Mouse (Mus musculus): ENCODE data around the gene Nfe2l3.
A peak's percentile ranks its signal among the peaks of the same experiment; 100 is the strongest.
"Not testable (repeated sequence)": the region's sequence is repeated elsewhere in the genome, so short reads cannot be mapped to it uniquely, and the experiment has no call there.

Gene Nfe2l3

GRCm38 (mm10) chr6:51452927-51453503, 20.5 kb downstream of the Nfe2l3 start:
- no peak for DNase-seq

- no peak for DNase-seq
Measured at GRCm38 (mm10) chr6:51454949-51455348, 22.5 kb downstream of the Nfe2l3 start.

DNA sequence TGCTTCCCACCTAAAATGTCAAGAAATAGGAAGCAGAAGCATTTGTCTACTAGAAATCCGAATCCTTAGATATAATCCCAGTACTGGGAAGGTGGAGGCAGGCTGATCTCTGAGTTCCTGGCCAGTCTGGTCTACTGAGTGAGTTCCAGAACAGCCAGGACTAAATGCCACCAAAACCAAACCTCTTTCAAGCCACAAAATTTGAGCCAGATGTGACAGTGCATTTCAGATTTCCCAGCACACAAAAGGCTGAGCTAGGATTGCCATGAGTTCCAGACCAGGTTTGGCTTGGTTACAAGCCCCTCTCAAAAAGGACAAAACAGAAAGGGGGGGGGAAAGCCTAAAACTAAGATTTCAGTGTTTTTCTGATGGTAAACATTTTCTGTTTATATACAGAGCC, 23.7 kb downstream of the Nfe2l3 start:
- DNase-seq = no peak

GRCm38 (mm10) chr6:51457283-51457682, 24.8 kb downstream of the Nfe2l3 start:
- DNase-seq = no peak

- no peak for DNase-seq
Measured at GRCm38 (mm10) chr6:51457770-51458387, 25.4 kb downstream of the Nfe2l3 start.

- no peak for DNase-seq
Measured at GRCm38 (mm10) chr6:51458925-51459312, 26.4 kb downstream of the Nfe2l3 start.

DNA sequence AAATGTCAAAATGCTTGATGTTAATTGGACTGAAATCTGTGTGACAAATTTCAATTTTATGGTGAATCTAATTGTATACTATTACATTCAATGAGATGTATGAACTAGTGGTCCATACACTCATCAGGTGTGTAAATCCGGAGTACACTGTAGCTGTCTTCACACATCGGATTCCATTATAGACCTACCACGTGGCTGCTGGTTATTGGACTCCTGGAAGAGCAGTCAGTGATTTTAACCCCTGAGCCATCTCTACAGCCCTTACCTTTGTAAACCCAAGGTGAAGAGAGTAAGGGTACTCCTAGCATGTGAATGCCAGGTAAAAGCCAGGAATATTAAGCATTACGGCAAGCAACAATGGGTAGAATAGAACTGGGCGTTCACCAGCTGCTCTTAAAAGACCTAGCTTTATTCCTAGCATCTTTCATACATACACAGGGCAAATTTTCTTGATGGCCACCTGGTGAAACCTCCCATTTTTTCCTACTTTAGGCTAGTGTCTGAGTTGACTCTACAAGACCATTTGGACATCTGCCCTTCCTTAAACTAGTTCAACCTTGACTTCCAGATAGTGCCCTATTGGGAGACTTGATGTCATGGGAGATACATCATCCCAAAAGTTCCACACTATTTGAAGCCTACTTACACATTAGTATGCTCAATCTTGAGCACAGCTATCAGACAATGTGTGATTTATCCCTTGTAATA, 27.0 kb downstream of the Nfe2l3 start:
- no peak for DNase-seq

DNA sequence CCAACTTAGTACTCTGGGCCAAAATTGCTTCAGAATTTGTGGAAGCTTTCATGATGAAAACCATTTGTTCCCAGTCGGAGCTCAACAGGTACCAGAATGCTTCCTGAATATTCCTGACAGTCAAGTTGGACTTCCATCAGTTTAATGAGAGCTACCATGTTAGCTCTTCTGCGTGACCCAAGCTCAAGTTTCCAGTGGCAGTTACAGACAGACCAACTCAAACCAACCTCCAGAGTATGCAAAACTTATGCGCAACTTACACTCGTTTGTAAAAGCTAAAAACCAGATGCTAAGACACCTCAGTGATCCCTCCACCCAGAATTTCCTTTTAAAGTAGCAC, 27.5 kb downstream of the Nfe2l3 start:
- no peak for DNase-seq

DNA sequence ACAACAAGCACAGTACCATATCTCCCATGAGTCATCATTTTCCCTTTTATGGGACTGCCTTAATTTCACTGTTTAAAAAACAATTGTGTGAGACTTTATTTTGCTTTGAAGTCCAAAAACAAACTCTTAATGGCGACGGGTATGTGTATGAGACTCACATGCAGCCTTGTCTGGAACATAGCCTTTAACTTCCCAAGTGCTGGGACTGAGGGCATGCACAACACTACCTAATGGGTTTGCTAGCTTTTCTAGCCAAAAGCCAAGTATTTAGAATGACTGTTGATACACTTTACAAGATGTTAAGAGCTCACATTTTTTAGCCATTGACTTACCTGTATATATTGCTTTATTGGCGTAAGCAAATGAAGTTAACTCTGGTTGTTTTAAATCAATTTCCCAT, 27.9 kb downstream of the Nfe2l3 start:
- DNase-seq = no peak

DNA sequence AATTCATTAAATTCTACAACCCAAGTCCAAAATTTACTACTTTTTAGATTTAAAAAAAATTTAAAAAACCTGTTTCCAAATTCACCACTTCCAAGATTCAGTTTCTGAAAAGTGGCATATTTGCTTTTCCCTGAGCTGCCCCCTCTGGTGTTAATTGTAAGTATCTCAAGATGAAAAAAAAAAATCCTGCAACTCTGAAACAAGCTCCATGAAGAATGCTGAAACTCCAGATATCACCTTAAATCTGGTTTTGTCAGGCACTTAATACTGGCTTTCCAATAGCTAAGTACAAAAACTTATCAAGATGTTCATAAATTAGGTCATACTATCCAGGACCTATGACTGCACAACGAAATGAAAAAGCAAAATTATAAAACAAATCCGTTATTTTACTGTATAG, 35.2 kb downstream of the Nfe2l3 start:
- no peak for DNase-seq

- DNase-seq = peak; percentile 87
Measured at GRCm38 (mm10) chr6:51468891-51469561, 36.6 kb downstream of the Nfe2l3 start.

GRCm38 (mm10) chr6:51469715-51470310, 37.3 kb downstream of the Nfe2l3 start, which contains the start of gene Hnrnpa2b1:
Hnrnpa2b1 (minus strand) TSS chr6:51469894.
- peak; percentile 98 for DNase-seq

DNA sequence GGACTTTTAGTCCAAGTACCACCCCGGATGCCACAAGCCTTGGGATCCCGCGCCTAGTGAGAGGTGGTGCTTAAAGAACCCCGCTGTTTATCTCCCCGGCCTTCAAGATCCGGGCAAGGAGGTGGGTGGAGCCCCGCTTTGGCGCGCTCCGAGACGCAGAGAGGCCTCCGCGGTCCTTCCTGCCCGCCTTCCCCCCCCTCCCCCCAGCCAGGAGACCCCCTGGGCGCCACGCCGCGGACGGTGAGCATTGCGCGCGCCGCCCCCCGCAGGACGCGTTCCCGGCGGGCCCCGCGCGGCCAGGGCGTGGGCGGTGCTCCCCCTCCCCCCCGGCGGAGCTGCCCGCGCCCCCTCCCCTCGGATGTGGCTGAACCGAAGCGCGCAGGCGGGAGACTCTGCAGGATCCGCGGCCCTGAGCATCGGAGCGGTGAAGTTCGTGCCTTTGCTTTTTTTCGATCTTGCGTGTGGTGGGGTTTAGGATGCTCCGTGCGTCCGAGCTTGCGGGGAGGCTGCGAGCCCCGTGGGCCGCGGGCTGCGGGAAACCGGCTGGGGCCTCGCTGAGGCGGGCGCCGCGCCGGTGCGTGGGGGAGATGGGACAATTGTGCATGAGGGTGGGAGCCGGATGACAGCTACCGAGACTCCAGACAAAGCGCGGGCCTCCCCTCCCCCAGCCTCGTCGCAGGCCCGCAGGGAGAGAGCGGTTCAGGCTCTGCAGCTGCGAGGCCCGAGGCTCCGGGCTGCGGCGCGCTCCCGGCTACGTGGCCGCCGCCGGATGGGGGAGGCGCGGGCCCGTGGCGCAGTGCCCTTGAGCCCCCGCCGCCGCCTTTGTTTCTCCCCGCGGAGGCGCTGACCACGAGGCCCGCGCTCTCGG, 38.1 kb downstream of the Nfe2l3 start, which contains the start of gene Cbx3:
TSS of gene Cbx3 (plus strand) at position 50 of the 868 bp plus-strand sequence.
- DNase-seq = peak; percentile 92

DNA sequence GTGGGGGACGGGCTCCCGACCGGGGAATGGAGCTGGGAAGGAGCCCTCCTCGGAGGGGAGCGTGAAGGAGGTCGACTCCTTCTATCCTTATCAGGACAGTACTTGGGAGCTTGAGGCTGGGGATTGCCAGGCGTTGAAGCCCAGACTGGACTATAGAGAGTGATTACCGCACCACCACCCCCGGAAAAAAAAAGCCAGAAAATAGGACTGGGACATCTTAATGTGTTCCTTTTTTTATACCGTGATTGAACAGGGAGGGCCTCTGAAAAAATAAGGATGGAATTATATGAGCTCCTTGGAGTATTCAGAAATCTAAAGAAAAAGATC, 38.7 kb downstream of the Nfe2l3 start:
- DNase-seq = no peak

- DNase-seq = no peak
Measured at GRCm38 (mm10) chr6:51471782-51472181, 39.3 kb downstream of the Nfe2l3 start.

DNA sequence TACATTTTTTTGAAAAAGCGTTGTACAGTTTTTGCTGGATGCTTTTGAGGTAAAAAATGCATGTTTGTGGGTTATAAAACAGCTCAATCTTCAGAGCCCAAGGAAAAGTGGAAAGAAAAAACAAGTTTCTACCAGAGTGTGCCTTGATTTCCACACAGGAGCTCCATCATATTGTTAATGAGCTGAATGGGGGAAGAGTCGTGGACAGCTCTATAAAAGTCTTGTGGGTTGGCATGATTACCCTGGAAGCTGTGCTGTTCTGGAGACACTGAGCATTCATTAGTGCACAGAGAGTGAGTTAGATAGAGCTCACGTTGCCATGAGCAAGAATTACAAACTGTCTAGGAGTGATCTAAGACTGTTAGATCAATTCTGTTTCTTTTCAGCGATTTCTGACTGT, 39.7 kb downstream of the Nfe2l3 start:
- DNase-seq = no peak

DNA sequence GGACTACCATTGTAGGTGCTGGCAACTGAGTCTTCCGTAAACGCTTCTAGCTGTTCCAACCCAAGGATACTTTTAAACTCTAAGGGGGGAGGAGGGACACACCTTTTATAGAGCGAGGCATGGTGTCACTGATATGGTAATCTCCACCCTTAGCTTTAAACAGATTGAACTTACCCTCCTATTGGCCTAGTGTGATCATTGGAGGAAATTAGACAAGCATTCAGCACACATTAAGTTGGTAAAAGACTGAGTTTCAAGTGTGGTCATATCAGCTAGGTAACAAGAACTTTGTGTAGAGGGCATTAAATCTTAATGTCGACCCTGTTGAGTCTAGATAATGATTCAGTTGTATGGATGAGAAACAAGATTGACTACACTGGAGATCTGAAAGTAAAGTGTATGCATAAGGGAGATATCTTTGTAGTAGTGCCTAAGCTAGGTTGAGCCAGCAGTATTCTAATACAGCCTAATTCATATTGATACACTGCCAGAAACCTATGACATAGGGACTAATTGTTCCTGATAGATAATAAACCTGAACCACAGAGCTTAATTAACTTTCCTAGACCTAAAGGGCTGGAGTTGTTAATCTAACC, 46.8 kb downstream of the Nfe2l3 start:
- no peak for DNase-seq

- no peak for DNase-seq
Measured at GRCm38 (mm10) chr6:51481548-51481947, 49.1 kb downstream of the Nfe2l3 start.

- no peak for DNase-seq
Measured at GRCm38 (mm10) chr6:51483861-51484260, 51.4 kb downstream of the Nfe2l3 start.

DNA sequence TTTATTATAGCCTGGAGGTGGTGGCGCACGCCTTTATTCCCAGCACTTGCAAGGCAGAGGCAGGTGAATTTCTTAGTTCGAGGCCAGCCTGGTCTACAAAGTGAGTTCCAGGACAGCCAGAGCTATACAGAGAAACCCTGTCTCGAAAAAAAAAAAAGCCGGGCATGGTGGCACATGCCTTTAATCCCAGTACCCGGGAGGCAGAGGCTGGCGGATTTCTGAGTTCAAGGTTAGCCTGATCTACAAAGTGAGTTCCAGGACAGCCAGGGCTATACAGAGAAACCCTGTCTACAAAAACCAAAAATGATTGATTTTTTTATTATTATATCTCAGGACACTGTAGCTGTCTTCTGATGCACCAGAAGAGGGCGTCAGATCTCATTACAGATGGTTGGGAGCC, 52.1 kb downstream of the Nfe2l3 start:
- not testable (repeated sequence) for DNase-seq

DNA sequence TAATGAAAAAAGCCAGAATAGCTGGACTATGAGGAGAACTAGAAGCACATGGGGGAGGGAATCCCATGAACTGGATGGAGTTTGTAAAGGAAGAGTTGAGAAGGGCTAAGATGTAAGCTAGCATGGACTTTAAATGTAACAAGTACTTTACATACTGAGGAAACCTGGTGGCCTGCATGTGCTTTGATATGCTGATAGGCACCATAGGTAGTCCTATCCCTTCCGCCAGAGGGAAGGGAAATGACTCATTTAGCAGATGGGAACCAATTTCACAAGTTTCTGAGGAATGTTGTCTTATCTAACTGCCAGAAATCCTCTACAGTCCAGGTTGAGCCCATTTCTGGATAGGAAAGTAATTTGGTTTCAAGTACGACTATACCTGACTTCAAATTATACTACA, 53.2 kb downstream of the Nfe2l3 start:
- no peak for DNase-seq

DNA sequence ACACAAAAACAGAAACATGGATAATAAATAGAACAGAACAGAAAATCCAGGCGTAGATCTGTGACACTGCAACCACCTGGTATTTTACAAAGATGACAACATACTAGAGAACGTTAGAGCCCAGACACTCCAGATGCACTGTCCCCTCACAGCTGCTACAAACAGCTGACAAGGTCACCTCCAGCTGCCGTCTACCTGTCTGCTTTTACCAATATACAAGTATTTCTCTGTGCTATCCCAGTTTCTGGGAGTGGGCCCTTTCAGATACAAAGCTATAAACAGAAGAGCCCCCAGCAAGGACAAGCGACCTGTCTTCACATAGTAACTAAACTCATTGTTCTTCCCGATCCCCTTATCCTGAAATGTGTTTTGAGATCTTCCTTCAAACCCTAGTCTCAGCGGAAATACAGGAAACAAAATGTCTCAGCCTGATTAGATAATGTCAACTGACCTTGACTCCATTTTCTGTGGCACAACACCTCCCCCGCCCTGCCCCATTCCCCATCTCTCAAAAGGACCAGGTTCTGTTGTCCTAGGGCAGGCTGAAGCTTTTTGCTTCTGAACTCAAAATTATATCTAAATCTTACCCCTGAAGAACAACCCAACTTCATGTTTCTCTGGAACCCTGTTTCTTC, 53.7 kb downstream of the Nfe2l3 start:
- DNase-seq = no peak
